Mouse (Mus musculus): ENCODE results near the gene Gm3264. TPM values are rescaled to one million over a fixed set of nuclear protein-coding genes. Genes with fewer than 3 reads are reported as not detected.
"Not testable (repeated sequence)": the region's sequence is repeated elsewhere in the genome, so short reads cannot be mapped to it uniquely, and the experiment has no call there.

The Gm3264 gene
- 2.9 and 3.8 TPM in 2 replicates for polyA plus RNA-seq (2015; fragmentation: Nextera tagmentation; extraction: Ambion mirVana)

DNA sequence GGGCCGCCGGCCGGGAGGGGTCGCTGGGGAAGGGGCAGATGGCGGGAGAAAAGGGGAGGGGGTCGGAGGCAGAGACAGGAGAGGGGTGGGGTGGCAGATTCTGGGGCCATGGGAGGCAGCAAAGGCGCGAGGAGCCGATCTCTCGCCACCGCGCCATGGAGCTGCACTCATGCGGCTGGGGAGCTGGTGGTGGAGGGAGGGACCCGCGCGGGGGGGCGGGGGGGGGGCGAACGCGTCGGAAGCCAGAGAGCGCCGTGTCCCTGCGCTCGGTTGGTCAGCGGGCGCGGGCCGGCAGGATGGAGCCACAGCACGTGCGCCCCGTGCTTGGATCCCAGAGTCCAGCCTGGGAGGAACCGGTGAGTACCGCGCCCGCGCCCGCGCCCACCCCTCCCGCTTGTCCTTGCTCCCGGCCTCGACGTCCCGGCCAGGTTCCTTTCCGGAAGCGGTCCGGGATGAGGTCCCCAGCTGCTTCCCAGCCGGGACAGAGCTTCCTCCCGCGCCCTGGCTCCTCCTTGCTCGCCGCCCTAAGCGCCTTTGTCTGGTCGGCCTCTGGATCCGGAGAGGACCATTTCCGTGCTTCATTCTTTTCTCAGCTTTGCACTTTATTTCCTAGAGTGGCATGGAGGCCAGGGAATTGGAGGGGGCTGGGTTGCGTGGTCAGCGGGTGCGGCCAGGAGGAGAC, at the start of gene Gm3264:
Gene Gm3264, plus strand, starts transcription at position 278 of the 682 bp plus-strand sequence.
- H3K36me3 ChIP-seq (ENCODE audit: control insufficient read depth, insufficient read depth, low read length); H3K27me3 ChIP-seq (ENCODE audit: control insufficient read depth, insufficient read depth, low read depth, low read length); H3K9me3 ChIP-seq (replicated peaks; ENCODE audit: control insufficient read depth, low read length, poor library complexity, severe bottlenecking); H3K4me1 ChIP-seq (ENCODE audit: control insufficient read depth, insufficient read depth, low read length); ATAC-seq; H3K27ac ChIP-seq (ENCODE audit: low read length): not testable (repeated sequence)
- H3K4me3 ChIP-seq (ENCODE audit: low read depth, low read length): peak within 1 kb of the TSS; percentile 43
- H3K9ac ChIP-seq (ENCODE audit: low read depth, low read length): peak within 1 kb of the TSS; percentile 58
- H3K4me2 ChIP-seq (ENCODE audit: low read length): peak within 1 kb of the TSS; percentile 44
- 6% methylated on average over 34 of the region's 59 CpGs for WGBS

GRCm38 (mm10) chr14:4806421-4806820, 49.0 kb upstream of the Gm3264 start:
- not testable (repeated sequence) for H3K4me3 ChIP-seq (ENCODE audit: low read depth, low read length); H3K9me3 ChIP-seq (replicated peaks; ENCODE audit: control insufficient read depth, low read length, poor library complexity, severe bottlenecking); H3K36me3 ChIP-seq (ENCODE audit: control insufficient read depth, insufficient read depth, low read length); H3K27ac ChIP-seq (ENCODE audit: low read length); H3K27me3 ChIP-seq (ENCODE audit: control insufficient read depth, insufficient read depth, low read depth, low read length); H3K4me1 ChIP-seq (ENCODE audit: control insufficient read depth, insufficient read depth, low read length); H3K9ac ChIP-seq (ENCODE audit: low read depth, low read length); ATAC-seq; H3K4me2 ChIP-seq (ENCODE audit: low read length)
- 80% methylated on average over 6 of the region's 6 CpGs for WGBS

DNA sequence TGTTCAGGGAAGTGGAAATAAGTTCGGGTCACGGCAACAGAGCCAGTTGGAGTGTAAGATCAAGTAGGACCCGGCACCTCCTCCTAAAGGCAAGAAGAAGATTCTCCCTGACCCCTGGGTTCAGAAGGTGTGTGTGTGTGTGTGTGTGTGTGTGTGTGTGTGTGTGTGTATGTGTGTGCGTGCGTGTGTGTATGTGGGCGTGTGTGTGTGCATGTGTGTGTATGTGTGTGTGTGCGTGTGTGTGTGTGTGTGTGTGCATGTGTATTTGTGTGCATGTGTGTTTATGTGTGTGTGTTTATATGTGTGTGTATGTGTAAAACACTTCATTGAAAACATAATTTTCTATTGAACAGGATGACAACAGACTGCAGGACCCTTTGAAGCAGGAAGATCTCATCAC, 33.4 kb upstream of the Gm3264 start:
- ATAC-seq; H3K4me2 ChIP-seq (ENCODE audit: low read length); H3K9ac ChIP-seq (ENCODE audit: low read depth, low read length); H3K9me3 ChIP-seq (replicated peaks; ENCODE audit: control insufficient read depth, low read length, poor library complexity, severe bottlenecking); H3K4me1 ChIP-seq (ENCODE audit: control insufficient read depth, insufficient read depth, low read length); H3K27ac ChIP-seq (ENCODE audit: low read length); H3K36me3 ChIP-seq (ENCODE audit: control insufficient read depth, insufficient read depth, low read length); H3K4me3 ChIP-seq (ENCODE audit: low read depth, low read length); H3K27me3 ChIP-seq (ENCODE audit: control insufficient read depth, insufficient read depth, low read depth, low read length): not testable (repeated sequence)
- 93% methylated on average over 4 of the region's 7 CpGs for WGBS

- H3K36me3 ChIP-seq (ENCODE audit: control insufficient read depth, insufficient read depth, low read length); H3K9ac ChIP-seq (ENCODE audit: low read depth, low read length); H3K4me1 ChIP-seq (ENCODE audit: control insufficient read depth, insufficient read depth, low read length); H3K4me2 ChIP-seq (ENCODE audit: low read length); ATAC-seq; H3K27me3 ChIP-seq (ENCODE audit: control insufficient read depth, insufficient read depth, low read depth, low read length); H3K27ac ChIP-seq (ENCODE audit: low read length); H3K9me3 ChIP-seq (replicated peaks; ENCODE audit: control insufficient read depth, low read length, poor library complexity, severe bottlenecking); H3K4me3 ChIP-seq (ENCODE audit: low read depth, low read length): not testable (repeated sequence)
- WGBS: no CpG with 5 or more reads among the region's 4 CpGs
These were observed 17.6 kb upstream of the Gm3264 start, which contains the start of gene Gm3269 for GRCm38 (mm10) chr14:4837806-4838205. TSS of gene Gm3269 (plus strand) at chr14:4838106.

DNA sequence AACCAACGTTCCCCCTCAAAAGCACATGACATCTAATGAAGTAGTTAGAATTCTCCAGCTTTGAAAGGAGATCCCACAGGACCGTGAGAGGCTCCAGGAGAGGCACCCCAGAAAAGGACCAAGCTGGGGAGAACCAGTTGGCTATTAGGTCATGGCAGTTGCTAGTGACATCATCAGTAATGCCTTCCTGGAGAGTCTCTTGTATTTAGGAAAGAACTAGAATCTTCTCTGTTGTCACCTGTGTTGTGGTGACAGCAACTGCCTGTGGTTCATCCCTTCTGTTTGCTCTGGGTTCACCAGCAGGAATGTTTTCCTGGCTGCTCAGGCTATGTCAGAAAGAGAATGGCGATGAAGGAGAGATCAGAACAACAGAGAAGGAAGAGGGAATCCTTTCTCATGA, 36.7 kb downstream of the Gm3264 start, which contains the start of gene Gm3278:
Gene Gm3278, plus strand, starts transcription at position 301 of the 400 bp plus-strand sequence.
- not testable (repeated sequence) for H3K4me2 ChIP-seq (ENCODE audit: low read length); H3K27me3 ChIP-seq (ENCODE audit: control insufficient read depth, insufficient read depth, low read depth, low read length); H3K36me3 ChIP-seq (ENCODE audit: control insufficient read depth, insufficient read depth, low read length); H3K4me3 ChIP-seq (ENCODE audit: low read depth, low read length); H3K9me3 ChIP-seq (replicated peaks; ENCODE audit: control insufficient read depth, low read length, poor library complexity, severe bottlenecking); H3K4me1 ChIP-seq (ENCODE audit: control insufficient read depth, insufficient read depth, low read length); ATAC-seq; H3K27ac ChIP-seq (ENCODE audit: low read length); H3K9ac ChIP-seq (ENCODE audit: low read depth, low read length)
- 75% methylated on average over 1 of the region's 3 CpGs for whole genome bisulfite sequencing

Other genes starting within 250 kb of the Gm3264 start
- not detected in 2 replicates for gene Gm8159, start 223.2 kb upstream of the Gm3264 start, polyA plus RNA-seq (2015; fragmentation: Nextera tagmentation; extraction: Ambion mirVana)
- gene Gm3239, start 191.4 kb upstream of the Gm3264 start, polyA plus RNA-seq (2015; fragmentation: Nextera tagmentation; extraction: Ambion mirVana): 1.7 and 1.9 TPM in 2 replicates
- gene Gm7876, start 146.3 kb upstream of the Gm3264 start, polyA plus RNA-seq (2015; fragmentation: Nextera tagmentation; extraction: Ambion mirVana): not detected in 2 replicates
- 4.0 and 4.6 TPM in 2 replicates for gene Gm3252, start 128.8 kb upstream of the Gm3264 start, polyA plus RNA-seq (2015; fragmentation: Nextera tagmentation; extraction: Ambion mirVana)
- gene Gm9602, start 79.2 kb upstream of the Gm3264 start, polyA plus RNA-seq (2015; fragmentation: Nextera tagmentation; extraction: Ambion mirVana): not detected in 2 replicates
- not detected in 2 replicates for gene Gm3269, start 17.5 kb upstream of the Gm3264 start, polyA plus RNA-seq (2015; fragmentation: Nextera tagmentation; extraction: Ambion mirVana)
- gene Gm3278, start 36.8 kb downstream of the Gm3264 start, polyA plus RNA-seq (2015; fragmentation: Nextera tagmentation; extraction: Ambion mirVana): not detected in 2 replicates
- gene Gm8297, start 128.4 kb downstream of the Gm3264 start, polyA plus RNA-seq (2015; fragmentation: Nextera tagmentation; extraction: Ambion mirVana): not detected in 2 replicates
- 2.2 TPM in 1 of 2 replicates, not detected in the other for gene Gm3298, start 160.3 kb downstream of the Gm3264 start, polyA plus RNA-seq (2015; fragmentation: Nextera tagmentation; extraction: Ambion mirVana)
- gene 4930555G01Rik, start 195.1 kb downstream of the Gm3264 start, polyA plus RNA-seq (2015; fragmentation: Nextera tagmentation; extraction: Ambion mirVana): not detected in 2 replicates
- gene Gm8281, start 215.5 kb downstream of the Gm3264 start, polyA plus RNA-seq (2015; fragmentation: Nextera tagmentation; extraction: Ambion mirVana): 12.1 and 13.9 TPM in 2 replicates

All from midbrain, embryonic 16.5 days (tissue).